Mouse (Mus musculus) ES-Bruce4 (cell line): ENCODE results near the gene Inppl1.

ENCODE experiments used
- CTCF ChIP-seq: IDR thresholded peaks from one replicate; pipeline ENCODE4 v1.8.1; 2011; ENCODE audit warnings: low read depth, low read length
- EP300 ChIP-seq: IDR thresholded peaks from 2 replicates; pipeline ENCODE4 v1.6.1; 2011; ENCODE audit warnings: low read depth, low read length; ENCODE audit not compliant: insufficient read depth
- POLR2A ChIP-seq: IDR thresholded peaks from one replicate; pipeline ENCODE4 v1.8.1; 2011; ENCODE audit warnings: low read length; ENCODE audit not compliant: insufficient read depth

- no peak for TF ChIP-seq CTCF
- TF ChIP-seq POLR2A, result no peak
- TF ChIP-seq EP300, result 0 out of 2 replicates have a peak, but pooled peaks have one; percentile 20
Observed at GRCm38 (mm10) chr7:101866491-101867265, 28.6 kb upstream of the Inppl1 start.
